Mouse (Mus musculus) limb, embryonic 14.5 days (tissue): ENCODE measurements at regions not wholly inside any gene's neighbourhood (a gene's known extent, or its start where the extent isn't known, plus 50 kb on each side); places are given as distances from the start of the nearest gene placed in this dataset.

Experiments
- ATAC-seq: fragments of 200-750 bp; cut with Nextera tagmentation; 2 replicates; pipeline ENCODE4 v1.8.0; 2017; ENCODE audit warnings: low read depth, moderate number of reproducible peaks, moderate TSS enrichment; ENCODE audit not compliant: low FRiP score
- DNase-seq: peaks from one replicate; pipeline ENCODE4 v3.0.0-alpha.2; 2015; ENCODE audit warnings: low spot score
- H3K27ac ChIP-seq: fragments of 300-500 bp; sonication (generic); replicated peaks from 2 replicates; pipeline ENCODE4 v1.5.1; 2014; ENCODE audit warnings: low read depth, mild to moderate bottlenecking, low read length, moderate library complexity, mixed read lengths
- H3K27me3 ChIP-seq: fragments of 300-500 bp; sonication (generic); 2 replicates; pipeline ENCODE4 v1.6.1; 2014; ENCODE audit warnings: low read length, mixed read lengths; ENCODE audit not compliant: control insufficient read depth, insufficient read depth
- H3K36me3 ChIP-seq: fragments of 300-500 bp; sonication (generic); 2 replicates; pipeline ENCODE4 v1.6.1; 2014; ENCODE audit warnings: mild to moderate bottlenecking, low read length, moderate library complexity, mixed read lengths; ENCODE audit not compliant: control insufficient read depth, insufficient read depth
- H3K4me1 ChIP-seq: fragments of 300-500 bp; sonication (generic); 2 replicates; pipeline ENCODE4 v1.6.1; 2014; ENCODE audit warnings: antibody characterized with exemption, low read length, mixed read lengths; ENCODE audit not compliant: control insufficient read depth, insufficient read depth
- H3K4me2 ChIP-seq: fragments of 300-500 bp; sonication (generic); replicated peaks from 2 replicates; pipeline ENCODE4 v1.6.1; 2014; ENCODE audit warnings: low read depth, mild to moderate bottlenecking, low read length, moderate library complexity; ENCODE audit not compliant: severe bottlenecking
- H3K4me3 ChIP-seq: fragments of 300-500 bp; sonication (generic); replicated peaks from 2 replicates; pipeline ENCODE4 v1.5.1; 2014; ENCODE audit warnings: low read length
- H3K9ac ChIP-seq: fragments of 300-500 bp; sonication (generic); 2 replicates; pipeline ENCODE4 v1.6.1; 2014; ENCODE audit warnings: mild to moderate bottlenecking, low read depth, low read length, moderate library complexity; ENCODE audit not compliant: severe bottlenecking
- H3K9me3 ChIP-seq: fragments of 300-500 bp; sonication (generic); 2 replicates; pipeline ENCODE4 v1.6.1; 2016; ENCODE audit warnings: low read length; ENCODE audit not compliant: control insufficient read depth
- POLR2A ChIP-seq: fragments of 200-500 bp; IDR thresholded peaks from 2 replicates; pipeline ENCODE4 v1.8.0; 2012; ENCODE audit warnings: inconsistent platforms, mild to moderate bottlenecking, moderate library complexity, borderline replicate concordance; ENCODE audit not compliant: insufficient read depth, insufficient read length; ENCODE audit errors: extremely low read depth
- WGBS: fragments of 180-500 bp; shearing (Covaris S2); extraction: QIAGEN DNeasy Blood & Tissue Kit; methylation state at CpG from one replicate; pipeline ENCODE4 v1.1.7; 2014; 5-methylcytosine and 5-hydroxymethylcytosine counted together

GRCm38 (mm10) chr13:79339793-79340192 lies 1140.2 kb upstream of the Nr2f1 start:
- Histone ChIP-seq H3K4me3 (no peak overlapping the region), H3K4me2 (no peak overlapping the region), H3K4me1 (no peaks in the 10 kb centered on the region), H3K27ac (no peak overlapping the region), H3K36me3 (no peaks in the 10 kb centered on the region), H3K27me3 (no peaks in the 10 kb centered on the region), H3K9me3 (no peaks in the 10 kb centered on the region), H3K9ac (no peak overlapping the region)
- no peak for DNase-seq
- WGBS: 23% methylated on average over 4 of the region's 4 CpGs
- ATAC-seq: no peak
- no peak for TF ChIP-seq POLR2A

- no peak overlapping the region for H3K4me2 ChIP-seq
- no peaks in the 10 kb centered on the region for H3K9me3 ChIP-seq
- no peaks in the 10 kb centered on the region for H3K27me3 ChIP-seq
- TF ChIP-seq POLR2A: no peak
- H3K4me1 ChIP-seq: no peaks in the 10 kb centered on the region
- H3K36me3 ChIP-seq: no peaks in the 10 kb centered on the region
- H3K4me3 ChIP-seq: no peak overlapping the region
- no peak overlapping the region for H3K9ac ChIP-seq
- WGBS: 57% methylated on average over 2 of the region's 2 CpGs
- ATAC-seq (no peak), DNase-seq (no peak)
- no peak overlapping the region for H3K27ac ChIP-seq
Observed at GRCm38 (mm10) chr13:79320146-79320545, 1120.6 kb upstream of the Nr2f1 start.

- TF ChIP-seq POLR2A: no peak
- Histone ChIP-seq H3K9me3 (no peaks in the 10 kb centered on the region), H3K36me3 (no peaks in the 10 kb centered on the region), H3K4me1 (no peaks in the 10 kb centered on the region), H3K4me3 (no peak overlapping the region), H3K9ac (no peak overlapping the region), H3K27ac (no peak overlapping the region), H3K4me2 (no peak overlapping the region), H3K27me3 (no peaks in the 10 kb centered on the region)
- WGBS: 68% methylated on average over 5 of the region's 5 CpGs
- DNase-seq: no peak
- no peak for ATAC-seq
Observed at GRCm38 (mm10) chr13:79309584-79310110, 1110.1 kb upstream of the Nr2f1 start.

- WGBS: 55% methylated on average over 6 of the region's 6 CpGs
Observed at GRCm38 (mm10) chr13:79297225-79297710, 1097.7 kb upstream of the Nr2f1 start.

GRCm38 (mm10) chr13:79288022-79288421 lies 1088.5 kb upstream of the Nr2f1 start:
- H3K9me3 ChIP-seq: no peaks in the 10 kb centered on the region
- no peak for TF ChIP-seq POLR2A
- no peak overlapping the region for H3K4me3 ChIP-seq
- 89% methylated on average over 1 of the region's 1 CpGs for WGBS
- no peaks in the 10 kb centered on the region for H3K36me3 ChIP-seq
- no peak overlapping the region for H3K9ac ChIP-seq
- no peak overlapping the region for H3K27ac ChIP-seq
- H3K27me3 ChIP-seq: no peaks in the 10 kb centered on the region
- ATAC-seq: no peak
- DNase-seq: no peak
- H3K4me2 ChIP-seq: no peak overlapping the region
- no peaks in the 10 kb centered on the region for H3K4me1 ChIP-seq

More at GRCm38 (mm10) chr13:79297225-79297710, 1097.7 kb upstream of the Nr2f1 start:
- no peak overlapping the region for H3K9ac ChIP-seq
- DNase-seq (no peak), ATAC-seq (no peak)
- H3K9me3 ChIP-seq: no peaks in the 10 kb centered on the region
- no peak overlapping the region for H3K4me2 ChIP-seq
- H3K27me3 ChIP-seq: no peaks in the 10 kb centered on the region
- no peaks in the 10 kb centered on the region for H3K4me1 ChIP-seq
- no peaks in the 10 kb centered on the region for H3K36me3 ChIP-seq
- H3K4me3 ChIP-seq: no peak overlapping the region
- H3K27ac ChIP-seq: no peak overlapping the region
- no peak for TF ChIP-seq POLR2A

- no peak overlapping the region for H3K9ac ChIP-seq
- 86% methylated on average over 3 of the region's 3 CpGs for WGBS
- H3K27ac ChIP-seq: no peak overlapping the region
- TF ChIP-seq POLR2A: no peak
- no peaks in the 10 kb centered on the region for H3K36me3 ChIP-seq
- no peak for ATAC-seq
- no peaks in the 10 kb centered on the region for H3K9me3 ChIP-seq
- no peaks in the 10 kb centered on the region for H3K4me1 ChIP-seq
- no peak overlapping the region for H3K4me3 ChIP-seq
- H3K27me3 ChIP-seq: no peaks in the 10 kb centered on the region
- DNase-seq: no peak
- no peak overlapping the region for H3K4me2 ChIP-seq
Observed at GRCm38 (mm10) chr13:79286181-79286580, 1086.6 kb upstream of the Nr2f1 start.
